Mouse (Mus musculus): ENCODE measurements around the gene Cacna2d4. TPM values are rescaled to one million over a fixed set of nuclear protein-coding genes. Genes with fewer than 3 reads are reported as not detected.

Cacna2d4 gene
- polyA plus RNA-seq, 1 experiment from 2014 or later, result 0.02 TPM

DNA sequence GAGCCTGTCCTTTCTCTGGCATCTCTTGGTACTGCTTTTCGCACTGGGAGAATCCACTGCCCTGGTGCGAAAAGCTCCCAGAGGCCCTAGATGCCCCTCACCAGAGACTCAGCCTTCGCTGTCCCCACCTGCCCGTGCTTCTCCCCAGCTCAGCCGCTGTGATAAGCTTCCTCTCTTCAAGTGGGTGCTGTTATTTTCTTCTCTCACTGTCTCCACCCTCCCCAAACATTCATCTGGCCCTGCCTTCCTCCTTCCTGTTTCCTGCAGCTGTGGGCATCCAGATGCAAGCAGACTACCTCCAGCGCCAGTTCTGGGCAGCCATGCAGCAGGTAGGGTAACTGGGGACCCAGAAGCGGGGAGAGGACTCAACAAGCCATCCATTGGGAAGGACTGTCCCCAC, 99.8 kb downstream of the Cacna2d4 start:
- WGBS (ENCODE audit: insufficient replicate concordance), result 26% methylated on average over 7 of the region's 7 CpGs
- no peak for ATAC-seq (ENCODE audit: low read depth)
- no peak overlapping the region for H3K4me3 ChIP-seq (ENCODE audit: low read depth, low read length)

DNA sequence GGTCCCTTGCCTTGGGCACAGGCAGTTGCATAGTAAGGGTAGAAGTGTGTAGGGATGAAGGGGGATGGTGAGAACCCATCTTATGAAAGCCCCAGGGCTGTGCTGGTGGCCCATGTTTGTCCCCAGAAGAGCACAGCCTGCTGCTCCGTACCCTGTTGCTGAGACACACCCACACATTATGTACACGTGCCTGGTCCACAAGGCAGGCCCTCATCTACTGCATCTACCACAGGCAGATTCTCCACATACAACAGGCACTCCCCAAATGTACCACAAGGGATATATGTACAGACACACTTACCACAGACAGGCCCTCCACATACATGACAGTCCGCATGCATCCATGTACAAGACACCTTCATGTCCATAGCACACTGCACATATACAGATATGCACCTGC, 101.0 kb downstream of the Cacna2d4 start:
- H3K27me3 ChIP-seq (ENCODE audit: control insufficient read depth, insufficient read depth, low read depth, low read length), result peaks cover 4% of the 10 kb centered on the region; the same call in 1 of the 2 replicates
- no peak overlapping the region for H3K27ac ChIP-seq (ENCODE audit: low read length)
- H3K4me3 ChIP-seq (ENCODE audit: low read depth, low read length), result no peak overlapping the region
- no peaks in the 10 kb centered on the region for H3K36me3 ChIP-seq (ENCODE audit: control insufficient read depth, insufficient read depth)
- no peak for ATAC-seq (ENCODE audit: low read depth)
- H3K9ac ChIP-seq (ENCODE audit: low read depth, low read length), result no peak overlapping the region
- no peak overlapping the region for H3K4me2 ChIP-seq (ENCODE audit: low read depth, low read length)
- 67% methylated on average over 3 of the region's 3 CpGs for WGBS (ENCODE audit: insufficient replicate concordance)
- no peaks in the 10 kb centered on the region for H3K9me3 ChIP-seq (replicated peaks; ENCODE audit: control insufficient read depth, low read length)
- no peaks in the 10 kb centered on the region for H3K4me1 ChIP-seq (ENCODE audit: control insufficient read depth, low read depth, low read length)

More for the DNA sequence above, 99.8 kb downstream of the Cacna2d4 start:
- Histone ChIP-seq H3K36me3 (ENCODE audit: control insufficient read depth, insufficient read depth) (no peaks in the 10 kb centered on the region), H3K9me3 (replicated peaks; ENCODE audit: control insufficient read depth, low read length) (no peaks in the 10 kb centered on the region), H3K4me1 (ENCODE audit: control insufficient read depth, low read depth, low read length) (no peaks in the 10 kb centered on the region), H3K27ac (ENCODE audit: low read length) (no peak overlapping the region), H3K27me3 (ENCODE audit: control insufficient read depth, insufficient read depth, low read depth, low read length) (peaks cover 10% of the 10 kb centered on the region), H3K9ac (ENCODE audit: low read depth, low read length) (no peak overlapping the region), H3K4me2 (ENCODE audit: low read depth, low read length) (no peak overlapping the region)

DNA sequence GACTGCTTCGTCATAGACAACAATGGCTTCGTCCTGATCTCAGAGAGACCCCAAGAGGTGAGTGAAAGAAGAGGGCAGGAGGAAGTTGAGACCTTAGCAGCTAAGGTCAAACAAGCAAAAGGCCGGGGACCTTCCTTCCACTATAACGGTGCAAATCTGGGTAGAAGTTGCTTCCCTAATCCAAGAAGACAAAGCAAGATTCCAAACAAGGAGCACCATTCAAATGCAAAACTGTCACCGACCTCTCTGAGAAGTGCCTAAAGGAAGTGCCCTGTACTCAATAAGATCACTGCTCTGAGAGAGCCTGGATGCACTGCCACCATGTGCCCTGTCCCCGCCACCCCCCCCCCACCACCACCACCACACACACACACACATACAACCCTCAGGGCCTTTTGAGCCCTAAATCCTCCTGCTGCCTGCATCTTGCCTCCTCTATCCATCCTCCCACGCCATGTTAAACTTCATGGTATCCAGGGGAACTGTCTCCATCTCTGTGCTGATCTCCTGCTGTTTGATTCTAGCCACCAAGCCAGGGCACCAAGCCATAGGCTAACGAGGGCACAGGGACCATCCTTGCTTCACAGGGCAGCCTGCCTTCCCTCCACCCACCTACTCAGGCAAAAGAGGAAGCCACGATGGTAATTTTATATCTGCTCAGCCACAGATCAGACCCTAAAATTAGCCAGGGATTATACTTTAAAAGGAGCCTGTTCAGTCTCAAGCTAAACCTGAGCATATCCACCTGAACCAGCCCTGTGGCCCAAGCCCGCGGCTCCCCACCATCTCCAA, 102.0 kb downstream of the Cacna2d4 start:
- 32% methylated on average over 11 of the region's 11 CpGs for WGBS (ENCODE audit: insufficient replicate concordance)
- H3K4me1 ChIP-seq (ENCODE audit: control insufficient read depth, low read depth, low read length), result no peaks in the 10 kb centered on the region
- no peaks in the 10 kb centered on the region for H3K9me3 ChIP-seq (replicated peaks; ENCODE audit: control insufficient read depth, low read length)
- no peaks in the 10 kb centered on the region for H3K36me3 ChIP-seq (ENCODE audit: control insufficient read depth, insufficient read depth)
- no peak overlapping the region for H3K4me3 ChIP-seq (ENCODE audit: low read depth, low read length)
- no peak overlapping the region for H3K9ac ChIP-seq (ENCODE audit: low read depth, low read length)
- H3K4me2 ChIP-seq (ENCODE audit: low read depth, low read length), result no peak overlapping the region
- H3K27ac ChIP-seq (ENCODE audit: low read length), result no peak overlapping the region
- no peak for ATAC-seq (ENCODE audit: low read depth)
- H3K27me3 ChIP-seq (ENCODE audit: control insufficient read depth, insufficient read depth, low read depth, low read length), result no peaks in the 10 kb centered on the region

DNA sequence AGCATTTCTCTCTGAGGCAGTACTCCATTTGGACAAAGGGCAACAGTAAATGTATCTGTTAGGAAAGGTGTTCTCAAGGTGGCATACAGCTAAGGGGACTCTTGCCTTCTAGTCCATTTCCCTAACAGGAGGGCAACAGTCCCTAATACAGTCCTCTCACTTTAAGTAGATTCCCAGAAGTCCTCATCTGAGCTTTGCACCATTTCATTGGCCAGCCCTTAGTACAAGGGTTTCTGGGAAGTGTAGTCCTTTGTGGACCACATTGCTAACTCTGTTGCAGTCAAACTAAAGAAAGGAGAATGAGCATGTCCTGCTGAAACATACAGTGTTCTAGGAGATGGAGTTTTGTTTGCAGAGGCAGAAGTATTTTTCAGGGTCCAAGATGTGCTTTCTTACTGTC, 105.1 kb downstream of the Cacna2d4 start:
- no peaks in the 10 kb centered on the region for H3K27me3 ChIP-seq (ENCODE audit: control insufficient read depth, insufficient read depth, low read depth, low read length)
- no peaks in the 10 kb centered on the region for H3K4me1 ChIP-seq (ENCODE audit: control insufficient read depth, low read depth, low read length)
- H3K36me3 ChIP-seq (ENCODE audit: control insufficient read depth, insufficient read depth), result no peaks in the 10 kb centered on the region
- no peaks in the 10 kb centered on the region for H3K9me3 ChIP-seq (replicated peaks; ENCODE audit: control insufficient read depth, low read length)
- no peak overlapping the region for H3K27ac ChIP-seq (ENCODE audit: low read length)
- H3K9ac ChIP-seq (ENCODE audit: low read depth, low read length), result no peak overlapping the region
- H3K4me2 ChIP-seq (ENCODE audit: low read depth, low read length), result no peak overlapping the region
- H3K4me3 ChIP-seq (ENCODE audit: low read depth, low read length), result no peak overlapping the region
- ATAC-seq (ENCODE audit: low read depth), result 0 out of 2 replicates have a peak, but pooled peaks have one; percentile 47

DNA sequence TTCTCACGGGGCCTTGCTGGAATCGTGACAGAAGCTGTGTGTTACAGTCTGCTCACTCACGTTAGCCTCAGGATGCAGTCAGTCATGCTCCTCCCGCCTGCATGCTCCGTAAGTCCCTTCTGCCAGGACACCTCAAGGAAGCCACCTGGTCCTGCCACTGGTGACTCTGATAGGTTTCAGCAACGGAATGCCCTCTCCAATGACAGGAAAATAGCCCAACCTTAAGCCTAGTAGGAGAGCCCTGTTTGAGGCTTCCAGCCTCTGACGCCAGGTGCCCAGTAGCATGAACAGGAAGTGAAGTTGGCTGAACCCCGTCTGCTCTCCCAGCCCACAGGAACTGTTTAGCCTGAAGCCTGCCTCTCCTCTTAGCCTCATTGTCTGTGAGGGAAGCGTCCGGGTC, 109.9 kb downstream of the Cacna2d4 start:
- no peaks in the 10 kb centered on the region for H3K36me3 ChIP-seq (ENCODE audit: control insufficient read depth, insufficient read depth)

DNA sequence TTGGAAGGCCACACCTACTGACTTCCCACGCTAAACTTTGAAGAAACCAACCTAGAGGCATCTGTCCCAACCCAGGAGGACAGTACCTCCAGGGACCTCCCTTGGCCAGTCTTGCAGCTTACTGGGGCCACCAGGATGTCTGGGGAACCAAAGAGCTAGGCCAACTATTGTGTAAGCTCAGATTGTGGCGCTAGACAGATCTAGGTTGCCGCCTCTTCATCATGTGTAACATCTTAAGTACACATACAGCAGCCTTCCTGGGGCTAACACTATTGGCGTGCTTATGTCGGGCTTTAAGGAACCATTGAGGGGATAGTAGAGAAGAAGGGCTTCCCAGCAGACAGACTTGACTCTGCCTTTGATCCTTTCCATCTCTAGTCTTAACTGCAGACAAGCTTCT, 111.5 kb downstream of the Cacna2d4 start:
- Histone ChIP-seq H3K4me1 (ENCODE audit: control insufficient read depth, low read depth, low read length) (no peaks in the 10 kb centered on the region), H3K9me3 (replicated peaks; ENCODE audit: control insufficient read depth, low read length) (no peaks in the 10 kb centered on the region), H3K9ac (ENCODE audit: low read depth, low read length) (no peak overlapping the region), H3K4me2 (ENCODE audit: low read depth, low read length) (no peak overlapping the region), H3K4me3 (ENCODE audit: low read depth, low read length) (no peak overlapping the region), H3K27me3 (ENCODE audit: control insufficient read depth, insufficient read depth, low read depth, low read length) (no peaks in the 10 kb centered on the region), H3K27ac (ENCODE audit: low read length) (no peak overlapping the region), H3K36me3 (ENCODE audit: control insufficient read depth, insufficient read depth) (no peaks in the 10 kb centered on the region)
- WGBS (ENCODE audit: insufficient replicate concordance), result 58% methylated on average over 5 of the region's 5 CpGs
- ATAC-seq (ENCODE audit: low read depth), result no peak

More for the DNA sequence above, 109.9 kb downstream of the Cacna2d4 start:
- no peak for ATAC-seq (ENCODE audit: low read depth)
- H3K9me3 ChIP-seq (replicated peaks; ENCODE audit: control insufficient read depth, low read length), result no peaks in the 10 kb centered on the region
- WGBS (ENCODE audit: insufficient replicate concordance), result 32% methylated on average over 10 of the region's 10 CpGs
- H3K4me3 ChIP-seq (ENCODE audit: low read depth, low read length), result no peak overlapping the region
- no peak overlapping the region for H3K4me2 ChIP-seq (ENCODE audit: low read depth, low read length)
- no peak overlapping the region for H3K27ac ChIP-seq (ENCODE audit: low read length)
- no peaks in the 10 kb centered on the region for H3K27me3 ChIP-seq (ENCODE audit: control insufficient read depth, insufficient read depth, low read depth, low read length)
- H3K9ac ChIP-seq (ENCODE audit: low read depth, low read length), result no peak overlapping the region
- H3K4me1 ChIP-seq (ENCODE audit: control insufficient read depth, low read depth, low read length), result no peaks in the 10 kb centered on the region

DNA sequence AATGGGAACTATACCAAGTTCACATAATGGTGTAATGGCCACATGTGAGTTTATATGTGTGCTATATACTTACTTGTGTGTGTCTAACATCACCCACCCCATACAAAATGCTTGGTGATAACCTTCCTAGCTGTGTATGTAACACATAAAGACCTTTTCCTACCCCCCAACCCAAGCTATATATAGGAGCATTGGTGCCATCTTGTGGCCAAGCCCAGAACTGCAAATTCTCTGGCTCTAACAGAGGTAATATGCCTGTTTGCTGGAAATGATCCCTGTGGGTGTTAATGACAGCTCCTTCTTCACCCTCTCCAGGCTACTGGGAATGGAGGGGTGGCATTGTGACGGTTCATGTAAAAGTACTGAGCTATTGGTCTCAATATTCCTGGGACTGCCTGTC, 111.9 kb downstream of the Cacna2d4 start:
- Histone ChIP-seq H3K4me3 (ENCODE audit: low read depth, low read length) (no peak overlapping the region), H3K4me2 (ENCODE audit: low read depth, low read length) (no peak overlapping the region), H3K9ac (ENCODE audit: low read depth, low read length) (no peak overlapping the region), H3K27ac (ENCODE audit: low read length) (no peak overlapping the region), H3K36me3 (ENCODE audit: control insufficient read depth, insufficient read depth) (no peaks in the 10 kb centered on the region), H3K27me3 (ENCODE audit: control insufficient read depth, insufficient read depth, low read depth, low read length) (no peaks in the 10 kb centered on the region), H3K4me1 (ENCODE audit: control insufficient read depth, low read depth, low read length) (no peaks in the 10 kb centered on the region), H3K9me3 (replicated peaks; ENCODE audit: control insufficient read depth, low read length) (no peaks in the 10 kb centered on the region)
- ATAC-seq (ENCODE audit: low read depth), result no peak
- WGBS (ENCODE audit: insufficient replicate concordance), result 0% methylated on average over 1 of the region's 1 CpGs

DNA sequence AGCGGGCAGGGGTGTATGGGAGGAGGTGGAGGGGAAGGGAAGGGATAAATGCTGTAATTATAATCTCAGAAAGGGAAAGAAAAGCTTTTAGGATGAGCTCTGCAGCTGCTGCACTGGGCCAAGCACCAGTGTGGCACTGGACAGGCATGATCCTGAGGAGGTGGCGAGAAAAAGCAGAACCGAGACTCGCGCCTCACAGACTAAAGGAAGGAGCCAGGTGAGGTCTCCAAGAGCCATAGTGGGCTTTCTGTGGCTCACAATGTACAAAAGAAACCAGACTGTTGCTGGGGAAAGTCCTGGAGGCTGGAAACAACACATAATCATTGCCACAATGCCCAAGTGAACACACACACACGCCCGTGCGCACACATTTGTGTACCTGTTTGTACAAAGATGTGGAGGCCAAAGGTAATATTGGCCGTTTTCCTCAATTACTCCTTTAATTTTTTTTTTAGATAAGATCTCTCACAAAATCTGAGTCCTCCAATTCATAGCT, 114.4 kb downstream of the Cacna2d4 start:
- no peaks in the 10 kb centered on the region for H3K4me1 ChIP-seq (ENCODE audit: control insufficient read depth, low read depth, low read length)
- H3K4me3 ChIP-seq (ENCODE audit: low read depth, low read length), result no peak overlapping the region
- H3K27me3 ChIP-seq (ENCODE audit: control insufficient read depth, insufficient read depth, low read depth, low read length), result no peaks in the 10 kb centered on the region
- WGBS (ENCODE audit: insufficient replicate concordance), result 71% methylated on average over 9 of the region's 9 CpGs
- H3K9ac ChIP-seq (ENCODE audit: low read depth, low read length), result no peak overlapping the region
- peaks cover 15% of the 10 kb centered on the region; the same call in 1 of the 2 replicates for H3K36me3 ChIP-seq (ENCODE audit: control insufficient read depth, insufficient read depth)
- H3K9me3 ChIP-seq (replicated peaks; ENCODE audit: control insufficient read depth, low read length), result no peaks in the 10 kb centered on the region
- H3K27ac ChIP-seq (ENCODE audit: low read length), result no peak overlapping the region
- no peak for ATAC-seq (ENCODE audit: low read depth)
- no peak overlapping the region for H3K4me2 ChIP-seq (ENCODE audit: low read depth, low read length)

DNA sequence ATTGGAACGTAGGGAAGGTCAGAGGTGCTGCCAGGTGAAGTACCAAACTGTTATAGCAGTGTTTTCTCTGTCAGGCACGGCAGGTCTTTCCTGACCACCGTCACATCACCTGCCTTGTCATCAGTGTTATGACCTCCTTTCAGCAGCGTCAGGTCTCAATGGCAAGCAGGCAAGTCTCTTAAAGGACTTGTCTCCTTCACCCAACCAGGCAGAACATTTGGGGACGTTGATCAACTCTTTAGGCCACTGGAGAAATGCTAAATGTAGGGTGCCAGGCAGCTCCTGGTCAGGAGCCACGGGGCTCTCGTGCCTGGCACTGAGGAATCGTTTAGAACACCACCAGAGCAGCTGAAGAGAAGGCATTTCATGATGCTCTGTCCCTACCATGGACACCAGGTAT, 115.3 kb downstream of the Cacna2d4 start:
- Histone ChIP-seq H3K27ac (ENCODE audit: low read length) (no peak overlapping the region), H3K4me1 (ENCODE audit: control insufficient read depth, low read depth, low read length) (no peaks in the 10 kb centered on the region), H3K27me3 (ENCODE audit: control insufficient read depth, insufficient read depth, low read depth, low read length) (no peaks in the 10 kb centered on the region), H3K9me3 (replicated peaks; ENCODE audit: control insufficient read depth, low read length) (no peaks in the 10 kb centered on the region), H3K4me2 (ENCODE audit: low read depth, low read length) (no peak overlapping the region), H3K9ac (ENCODE audit: low read depth, low read length) (no peak overlapping the region), H3K36me3 (ENCODE audit: control insufficient read depth, insufficient read depth) (peaks cover 18% of the 10 kb centered on the region; the same call in 1 of the 2 replicates), H3K4me3 (ENCODE audit: low read depth, low read length) (no peak overlapping the region)
- ATAC-seq (ENCODE audit: low read depth), result no peak
- WGBS (ENCODE audit: insufficient replicate concordance), result 66% methylated on average over 8 of the region's 8 CpGs
